Comparison of ENCODE assay signal across 8 mouse cellular contexts in the genomic region with DNA sequence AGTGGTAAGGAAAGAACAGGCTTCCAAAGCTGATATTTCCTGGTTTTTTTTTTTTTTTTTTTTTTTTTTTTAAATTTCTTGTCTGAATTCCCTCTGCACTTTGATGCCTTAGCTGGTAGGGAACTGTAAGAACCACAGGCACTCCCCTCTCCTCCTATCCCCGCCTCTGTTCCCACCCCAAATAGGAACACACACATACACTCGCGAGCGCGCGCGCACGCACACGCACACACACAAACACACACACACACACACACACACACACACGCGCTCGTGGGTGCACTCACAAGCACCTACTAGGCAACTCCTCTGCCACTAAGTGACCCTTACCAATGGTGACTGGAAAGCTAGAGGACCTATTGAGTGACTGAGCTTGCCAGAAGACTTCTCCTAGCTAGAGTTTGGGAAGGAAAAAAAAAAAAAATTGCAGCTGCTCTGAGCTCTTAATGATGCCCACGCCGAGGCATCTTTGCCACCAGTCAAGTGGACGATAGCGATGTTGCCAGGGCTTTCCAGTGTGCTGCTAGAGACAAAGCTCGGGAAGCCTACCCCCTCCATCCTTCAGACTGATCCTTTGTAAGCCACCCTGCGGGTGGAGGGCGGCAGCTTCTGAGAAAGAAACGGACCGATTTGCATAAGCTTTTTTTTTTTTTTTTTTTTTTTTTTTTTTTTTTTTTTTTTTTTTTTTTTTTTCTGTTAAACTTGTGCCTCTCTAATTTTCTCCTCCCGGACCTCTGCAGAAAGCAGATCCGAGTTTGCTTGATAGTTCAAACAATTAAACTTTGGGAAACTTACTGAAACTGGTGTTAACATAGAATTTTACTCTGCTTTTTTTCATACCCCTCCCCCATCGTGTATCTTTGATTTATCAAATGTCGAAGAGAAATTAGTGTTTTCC. TPM values are rescaled to one million over a fixed set of nuclear protein-coding genes. Genes with fewer than 3 reads are reported as not detected.
DNase-seq lines count a peak whose midpoint lies in the region; ATAC-seq and TF ChIP-seq lines count a peak whose summit lies in the region.

No protein-coding gene starts in this region.

- DNase-seq in thymus, postnatal 0 days (ENCODE audit: low spot score), result peak; percentile 19
- DNase-seq in thymus, adult 2 months, result no peak
- DNase-seq in forebrain, embryonic 11.5 days (ENCODE audit: low spot score), result peak; percentile 83
- peak; percentile 27 for DNase-seq in kidney, postnatal 10 days
- no peak for DNase-seq in liver, embryonic 13.5 days
- DNase-seq in urinary bladder, adult 18-20 months (ENCODE audit: low spot score in 2 of 2), result no peak
- no peak for DNase-seq in urinary bladder, postnatal 10 days (ENCODE audit: low spot score)

- H3K9ac ChIP-seq in forebrain, embryonic 11.5 days (ENCODE audit: low read length), result peak overlapping the region; percentile 52
- no peak overlapping the region for H3K9ac ChIP-seq in liver, embryonic 13.5 days
- peak overlapping the region; percentile 79 for H3K9ac ChIP-seq in neural tube, embryonic 14.5 days (replicated peaks; ENCODE audit: low read depth, low read length)

- H3K27me3 ChIP-seq in thymus, adult 2 months (ENCODE audit: control insufficient read depth, insufficient read depth, low read length), result peaks cover 5% of the 10 kb centered on the region; the same call in 1 of the 2 replicates
- no peaks in the 10 kb centered on the region; the same call in 1 of the 2 replicates for H3K27me3 ChIP-seq in forebrain, embryonic 11.5 days (ENCODE audit: control insufficient read depth, insufficient read depth, low read length)
- H3K27me3 ChIP-seq in liver, embryonic 13.5 days, result peaks cover 33% of the 10 kb centered on the region
- no peaks in the 10 kb centered on the region; the same call in 1 of the 2 replicates for H3K27me3 ChIP-seq in neural tube, embryonic 14.5 days (ENCODE audit: control insufficient read depth, insufficient read depth, low read length)

- H3K4me1 ChIP-seq in thymus, adult 2 months (replicated peaks; ENCODE audit: control insufficient read depth, insufficient read depth, low read length), result no peaks in the 10 kb centered on the region
- H3K4me1 ChIP-seq in forebrain, embryonic 11.5 days (replicated peaks; ENCODE audit: control insufficient read depth, insufficient read depth, low read length), result no peaks in the 10 kb centered on the region
- H3K4me1 ChIP-seq in liver, embryonic 13.5 days (replicated peaks), result no peaks in the 10 kb centered on the region
- H3K4me1 ChIP-seq in neural tube, embryonic 14.5 days (ENCODE audit: control insufficient read depth, insufficient read depth, low read length), result peaks cover 3% of the 10 kb centered on the region; the same call in 1 of the 2 replicates

- peak; percentile 83 for ATAC-seq in forebrain, embryonic 11.5 days (replicated peaks; ENCODE audit: low FRiP score)
- no peak for ATAC-seq in liver, embryonic 13.5 days (ENCODE audit: low read depth)
- ATAC-seq in neural tube, embryonic 14.5 days (ENCODE audit: low read depth), result peak; percentile 62; the same call in 1 of the 2 replicates

- no peak overlapping the region for H3K4me3 ChIP-seq in thymus, adult 2 months (ENCODE audit: control insufficient read depth, insufficient read depth, low read length)
- peak overlapping the region; percentile 68 for H3K4me3 ChIP-seq in forebrain, embryonic 11.5 days (ENCODE audit: low read depth, low read length)
- peak overlapping the region; percentile 31 for H3K4me3 ChIP-seq in liver, embryonic 13.5 days (replicated peaks)
- H3K4me3 ChIP-seq in neural tube, embryonic 14.5 days (ENCODE audit: low read depth, low read length), result peak overlapping the region; percentile 72

- no peaks in the 10 kb centered on the region for H3K9me3 ChIP-seq in forebrain, embryonic 11.5 days (ENCODE audit: control insufficient read depth, low read length)
- H3K9me3 ChIP-seq in liver, embryonic 13.5 days (replicated peaks), result no peaks in the 10 kb centered on the region
- no peaks in the 10 kb centered on the region for H3K9me3 ChIP-seq in neural tube, embryonic 14.5 days (ENCODE audit: control insufficient read depth, low read length)

- no peak for TF ChIP-seq POLR2A in thymus, adult 2 months (IDR thresholded peaks at IDR 0.05; ENCODE audit: control insufficient read depth, extremely low read depth, insufficient read depth, low read length, poor library complexity)

- H3K27ac ChIP-seq in thymus, adult 2 months (ENCODE audit: control insufficient read depth, insufficient read depth, low read length), result no peak overlapping the region
- peak overlapping the region; percentile 72 for H3K27ac ChIP-seq in forebrain, embryonic 11.5 days (ENCODE audit: low read depth, low read length)
- no peak overlapping the region for H3K27ac ChIP-seq in liver, embryonic 13.5 days
- peak overlapping the region; percentile 70 for H3K27ac ChIP-seq in neural tube, embryonic 14.5 days (ENCODE audit: low read depth, low read length)

- peak overlapping the region; percentile 81 for H3K4me2 ChIP-seq in forebrain, embryonic 11.5 days (ENCODE audit: low read depth, low read length, severe bottlenecking)
- peak overlapping the region; percentile 51 for H3K4me2 ChIP-seq in liver, embryonic 13.5 days
- H3K4me2 ChIP-seq in neural tube, embryonic 14.5 days (ENCODE audit: low read depth, low read length), result peak overlapping the region; percentile 98

- no peaks in the 10 kb centered on the region for H3K36me3 ChIP-seq in thymus, adult 2 months (ENCODE audit: control insufficient read depth, insufficient read depth, low read length)
- H3K36me3 ChIP-seq in forebrain, embryonic 11.5 days (ENCODE audit: control insufficient read depth, insufficient read depth, low read length), result no peaks in the 10 kb centered on the region
- no peaks in the 10 kb centered on the region for H3K36me3 ChIP-seq in liver, embryonic 13.5 days
- no peaks in the 10 kb centered on the region for H3K36me3 ChIP-seq in neural tube, embryonic 14.5 days (ENCODE audit: control insufficient read depth, insufficient read depth, low read length)

- TF ChIP-seq CTCF in thymus, adult 2 months (IDR thresholded peaks at IDR 0.05; ENCODE audit: borderline replicate concordance, control insufficient read depth, extremely low read depth, insufficient read depth, low read length, poor library complexity), result no peak

- WGBS in thymus, adult 2 months, result 6% methylated on average over 25 of the region's 25 CpGs
- under 1% methylated on average over 25 of the region's 25 CpGs for WGBS in forebrain, embryonic 11.5 days
- WGBS in liver, embryonic 13.5 days (ENCODE audit: insufficient replicate concordance), result 2% methylated on average over 25 of the region's 25 CpGs
- under 1% methylated on average over 25 of the region's 25 CpGs for WGBS in neural tube, embryonic 14.5 days

RNA-seq across cellular contexts. Expression of a gene that starts 2.5 kb away (rescaled TPM):
- 0.08 and 0.17 TPM in 2 replicates for polyA plus RNA-seq in thymus, postnatal 0 days (2015; fragmentation: Nextera tagmentation; extraction: Ambion mirVana)
- 0.05 TPM in 1 of 2 replicates, not detected in the other for polyA plus RNA-seq in thymus, adult 2 months (2012; rRNA removed)
- 27.9 and 29.4 TPM in 2 replicates for polyA plus RNA-seq in forebrain, embryonic 11.5 days (2014; fragmentation: Nextera tagmentation; extraction: Ambion mirVana)
- polyA plus RNA-seq in liver, embryonic 13.5 days (2015; fragmentation: Nextera tagmentation; extraction: Ambion mirVana), result 0.20 and 0.28 TPM in 2 replicates
- 76.7 and 84.3 TPM in 2 replicates for polyA plus RNA-seq in neural tube, embryonic 14.5 days (2014; fragmentation: Nextera tagmentation; extraction: Ambion mirVana)

Comparison
In these comparisons a context has a peak if more than half of its experiments do, and no peak if none do; other contexts are left out.
1. DNase-seq: peak in thymus, postnatal 0 days (single experiment), forebrain, embryonic 11.5 days (single experiment) and kidney, postnatal 10 days (single experiment); none in thymus, adult 2 months (single experiment), liver, embryonic 13.5 days (single experiment), urinary bladder, adult 18-20 months (0 of 2) and urinary bladder, postnatal 10 days (single experiment).
2. H3K27ac ChIP-seq: peak in forebrain, embryonic 11.5 days (single experiment) and neural tube, embryonic 14.5 days (single experiment); none in thymus, adult 2 months (single experiment) and liver, embryonic 13.5 days (single experiment).
3. RNA of a gene that starts 2.5 kb away (polyA plus RNA-seq): 76.7 to 84.3 TPM in neural tube, embryonic 14.5 days and 27.9 to 29.4 TPM in forebrain, embryonic 11.5 days; 0.20 to 0.28 TPM in liver, embryonic 13.5 days, 0.08 to 0.17 TPM in thymus, postnatal 0 days and 0.05 TPM in thymus, adult 2 months; every median in the first group is over 10 times any median in the second.
4. Peak in every context shown above with its lines, with median percentiles within 50 percentile points of each other: H3K4me2 ChIP-seq.